Mouse (Mus musculus) lung, adult 18-20 months (tissue): ENCODE measurements around the gene Ociad1.

ENCODE experiments used
- DNase-seq, 2 experiments: peaks; one replicate each; pipeline ENCODE4 v3.0.0; 2022; ENCODE audit warnings: mixed read lengths in 2 of 2

The Ociad1 gene

GRCm38 (mm10) chr5:73292502-73293457 is at the start of gene Ociad1:
Gene Ociad1, plus strand, starts transcription at chr5:73292784.
- peak; percentile 95 to 97 for DNase-seq

- peak; percentile 60 to 73 for DNase-seq
These were observed 48.2 kb upstream of the Ociad1 start for GRCm38 (mm10) chr5:73244403-73244802.

GRCm38 (mm10) chr5:73246414-73246813 is 46.2 kb upstream of the Ociad1 start:
- no peak for DNase-seq

DNA sequence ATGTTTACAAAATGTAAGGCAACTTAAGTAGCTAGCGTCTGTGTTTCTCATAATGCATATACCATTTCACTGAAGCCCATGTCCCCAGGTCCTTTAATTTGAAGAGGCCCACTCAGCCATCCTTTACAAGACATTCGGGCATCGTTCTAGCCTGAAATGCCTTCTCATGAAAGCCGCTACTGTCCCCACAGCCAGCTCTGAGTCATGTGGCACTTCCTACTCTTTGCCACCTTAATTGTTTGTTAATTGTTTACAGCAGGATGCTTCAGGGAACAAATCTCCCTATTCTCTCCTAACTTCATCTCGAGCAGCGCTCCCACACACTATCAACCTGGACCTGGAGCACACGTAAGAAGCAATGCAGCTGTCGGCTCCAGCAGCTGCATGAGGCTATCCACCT is 44.4 kb upstream of the Ociad1 start:
- no peak for DNase-seq

GRCm38 (mm10) chr5:73249341-73249740 is 43.2 kb upstream of the Ociad1 start:
- DNase-seq: no peak

DNA sequence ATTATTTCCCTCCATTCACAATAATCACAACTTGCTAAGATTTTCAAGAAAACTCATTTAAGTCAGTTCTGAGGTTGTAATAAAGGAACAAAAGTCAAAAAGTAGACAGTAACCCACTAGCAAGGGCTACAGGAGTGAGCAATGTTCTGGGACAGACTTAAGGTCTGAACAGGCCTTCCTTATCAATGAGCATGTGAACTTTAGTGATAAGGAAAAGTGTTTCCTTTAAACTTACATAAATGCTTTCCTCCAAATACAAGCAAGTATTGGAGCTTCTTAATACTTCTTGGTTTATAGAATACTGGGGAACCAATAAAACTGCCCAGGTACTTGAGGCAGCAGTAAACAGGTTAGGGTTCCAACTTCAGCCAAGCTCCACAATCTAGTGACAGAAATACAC is 39.8 kb upstream of the Ociad1 start:
- no peak for DNase-seq

- DNase-seq: peak in 1 of 2 experiments; percentile 21
These were observed 37.9 kb upstream of the Ociad1 start for GRCm38 (mm10) chr5:73254660-73255059.

- DNase-seq: peak; percentile 62 to 64
These were observed 37.0 kb upstream of the Ociad1 start for GRCm38 (mm10) chr5:73255321-73256251.

- peak; percentile 96 to 97 for DNase-seq
These were observed 36.1 kb upstream of the Ociad1 start, which contains the start of gene Fryl for GRCm38 (mm10) chr5:73256352-73257065. Gene Fryl, minus strand, starts transcription at chr5:73256619.

DNA sequence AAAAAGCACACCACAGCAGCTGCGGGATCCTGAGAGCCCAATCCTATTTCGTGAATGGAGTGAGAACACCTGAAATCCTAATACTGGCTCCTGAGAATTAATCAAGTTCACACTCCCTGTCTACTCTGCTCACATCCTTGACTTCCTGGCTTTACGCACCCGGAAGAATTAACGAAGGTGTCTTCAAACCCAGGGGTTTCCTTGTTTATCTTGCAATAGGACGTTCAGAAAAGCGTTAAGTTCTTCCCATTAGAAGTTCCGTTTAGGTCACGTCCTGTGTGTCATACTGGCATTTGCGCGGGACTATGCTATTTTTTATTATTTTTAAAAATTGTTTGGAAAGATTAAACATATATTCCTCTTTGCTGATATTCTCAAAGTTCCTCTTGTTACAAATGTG is 35.5 kb upstream of the Ociad1 start:
- DNase-seq: no peak

GRCm38 (mm10) chr5:73257723-73258122 is 34.9 kb upstream of the Ociad1 start:
- no peak for DNase-seq

DNA sequence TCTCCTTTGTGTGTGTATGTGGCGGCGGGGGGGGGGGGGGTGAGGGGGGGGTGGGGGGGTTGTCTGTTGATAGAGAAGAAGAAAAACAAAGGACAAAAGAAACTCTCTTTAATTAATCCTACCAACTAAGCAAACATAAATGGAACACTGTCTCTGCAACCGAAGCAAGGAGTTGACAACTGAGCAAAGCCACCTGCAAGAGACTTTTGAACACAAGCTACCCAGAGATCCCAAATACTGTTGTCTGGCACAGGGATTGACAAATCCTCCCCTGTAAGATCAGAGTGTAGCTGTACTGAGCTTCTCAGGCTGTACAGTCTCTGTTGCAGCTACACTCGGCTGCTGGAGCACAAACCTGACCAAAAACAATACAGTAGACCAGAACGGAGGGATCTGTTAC is 28.5 kb upstream of the Ociad1 start:
- DNase-seq: no peak

- peak; percentile 12 to 42 for DNase-seq
These were observed 27.1 kb upstream of the Ociad1 start for GRCm38 (mm10) chr5:73265460-73265859.

GRCm38 (mm10) chr5:73268636-73269213 is 23.9 kb upstream of the Ociad1 start:
- DNase-seq: no peak

DNA sequence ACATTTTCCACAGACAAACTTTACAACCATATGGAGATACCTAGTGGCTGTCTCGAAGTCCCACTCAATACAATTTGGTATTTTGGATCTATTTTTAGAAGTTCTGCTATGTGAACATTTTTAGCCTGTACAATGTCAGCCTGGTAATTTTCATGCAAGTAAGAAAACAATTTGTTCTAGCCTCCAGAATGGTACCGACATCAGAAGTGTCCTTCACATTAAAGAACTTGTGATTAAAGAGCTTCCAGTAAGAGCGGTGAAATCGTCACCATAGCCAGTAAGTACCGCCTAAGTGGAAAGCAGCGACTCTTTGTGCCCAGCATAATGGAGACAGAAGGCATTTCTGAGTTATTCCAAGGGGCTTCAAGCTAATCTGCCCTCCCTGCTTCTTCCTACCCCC is 22.0 kb upstream of the Ociad1 start:
- DNase-seq: no peak

GRCm38 (mm10) chr5:73273171-73273570 is 19.4 kb upstream of the Ociad1 start:
- DNase-seq: no peak

DNA sequence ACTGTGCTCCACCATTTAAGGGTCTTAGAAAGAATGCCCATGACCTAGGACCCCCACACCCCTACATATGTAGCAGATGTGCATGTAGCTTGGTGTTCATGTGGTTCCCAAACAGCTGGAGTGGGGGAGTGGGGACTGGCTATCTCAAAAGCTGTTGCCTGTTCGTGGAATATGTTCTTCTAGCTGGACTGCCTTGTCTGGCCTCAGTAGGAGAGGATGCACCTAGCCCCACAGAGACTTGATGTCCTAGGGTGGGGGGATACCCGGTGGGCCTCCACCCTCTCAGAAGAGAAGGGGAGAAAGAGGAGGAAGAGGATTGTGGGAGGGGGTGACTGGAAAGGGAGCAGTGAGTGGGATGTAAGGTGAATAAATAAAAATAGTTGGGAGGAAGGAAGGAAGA is 17.6 kb upstream of the Ociad1 start:
- DNase-seq: no peak

- peak in 1 of 2 experiments; percentile 16 for DNase-seq
These were observed 13.4 kb upstream of the Ociad1 start for GRCm38 (mm10) chr5:73279190-73279589.

GRCm38 (mm10) chr5:73279732-73280566 is 12.6 kb upstream of the Ociad1 start:
- peak in 1 of 2 experiments; percentile 28 for DNase-seq

DNA sequence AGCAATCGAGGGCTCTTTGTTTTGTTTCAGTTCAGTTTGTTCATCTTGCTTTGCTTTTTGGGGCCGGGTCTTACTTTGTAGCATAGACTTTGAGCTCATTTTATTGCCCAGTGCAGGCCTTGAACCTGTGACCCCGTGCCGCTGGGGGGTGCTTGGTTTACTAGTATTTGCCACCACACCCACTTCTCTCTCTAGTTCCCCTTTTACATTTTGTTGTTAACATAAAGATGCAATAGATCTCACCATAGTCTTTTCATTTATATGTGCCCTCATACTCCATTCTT is 12.1 kb upstream of the Ociad1 start:
- no peak for DNase-seq

DNA sequence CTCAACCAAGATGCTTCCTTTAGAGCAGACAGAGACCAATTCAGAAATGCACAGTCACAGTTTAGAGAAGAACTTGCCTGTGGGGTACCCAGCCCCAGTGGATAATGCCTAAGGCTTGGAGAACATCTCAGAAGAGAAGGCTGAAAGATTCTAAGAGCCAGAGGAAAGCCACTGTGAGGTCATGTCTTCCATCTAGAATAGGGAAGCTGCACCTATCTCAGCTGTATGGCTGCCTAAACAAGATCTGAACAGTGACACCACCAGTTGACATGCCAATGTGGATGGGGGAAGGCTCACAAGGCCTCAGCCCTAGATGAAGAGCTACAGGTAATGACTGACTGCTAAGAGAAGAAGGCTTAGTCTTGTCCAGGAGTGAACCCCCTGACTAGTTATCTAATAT is 8.5 kb upstream of the Ociad1 start:
- DNase-seq: no peak
